In genomic region chr17:48938711-48939220, GRCm38 (mm10) we compare ENCODE assay signal across 18 mouse cellular contexts. TPM values are rescaled to one million over a fixed set of nuclear protein-coding genes. Genes with fewer than 3 reads are reported as not detected.
DNase-seq lines count a peak whose midpoint lies in the region; ATAC-seq and TF ChIP-seq lines count a peak whose summit lies in the region.
"Had no signal": no experiment of that assay in that cellular context is flagged by ENCODE, and none has a peak within 500 bp of the region (broad histone marks: within the 10 kb centered on the region; RNA-seq: fewer than 3 reads in every experiment).

No protein-coding gene starts in this region.

- H3K9me3 ChIP-seq in limb, embryonic 15.5 days: no peaks in the 10 kb centered on the region
- no peaks in the 10 kb centered on the region for H3K9me3 ChIP-seq in limb, embryonic 10.5 days (replicated peaks)
- no peaks in the 10 kb centered on the region for H3K9me3 ChIP-seq in stomach, postnatal 0 days (ENCODE audit: control insufficient read depth, low read length)
- H3K9me3 ChIP-seq: embryonic facial prominence, embryonic 13.5 days; hindbrain, embryonic 15.5 days had no signal

- H3K9ac ChIP-seq in limb, embryonic 15.5 days: no peak overlapping the region
- no peak overlapping the region for H3K9ac ChIP-seq in stomach, postnatal 0 days (ENCODE audit: low read length)
- H3K9ac ChIP-seq: embryonic facial prominence, embryonic 13.5 days; hindbrain, embryonic 15.5 days; lung, embryonic 14.5 days had no signal

- DNase-seq in heart, adult 11 months: peak; percentile 90
- no peak for DNase-seq in heart, postnatal 4 days
- DNase-seq in limb, embryonic 10.5 days (ENCODE audit: low spot score): no peak
- DNase-seq in kidney, adult 8-10 months: peak; percentile 60 to 61
- DNase-seq in kidney, postnatal 36 days: peak; percentile 74 to 78
- no peak for DNase-seq in stomach, postnatal 0 days (ENCODE audit: low spot score)
- DNase-seq: cerebellum, adult 11-12 months; liver; lung, embryonic 14.5 days; spleen, adult 18-20 months; thymus, adult 2 months had no signal

- H3K4me3 ChIP-seq in limb, embryonic 15.5 days: no peak overlapping the region
- no peak overlapping the region for H3K4me3 ChIP-seq in limb, embryonic 10.5 days
- H3K4me3 ChIP-seq in stomach, postnatal 0 days (ENCODE audit: low read depth, low read length): no peak overlapping the region
- H3K4me3 ChIP-seq: embryonic facial prominence, embryonic 13.5 days; hindbrain, embryonic 15.5 days had no signal

- 70% methylated on average over 7 of the region's 7 CpGs for WGBS in limb, embryonic 15.5 days
- 81% methylated on average over 7 of the region's 7 CpGs for WGBS in limb, embryonic 10.5 days
- WGBS in stomach, postnatal 0 days: 69% methylated on average over 7 of the region's 7 CpGs

- H3K4me2 ChIP-seq in limb, embryonic 15.5 days: no peak overlapping the region
- no peak overlapping the region for H3K4me2 ChIP-seq in stomach, postnatal 0 days (replicated peaks; ENCODE audit: low read depth)
- H3K4me2 ChIP-seq: embryonic facial prominence, embryonic 13.5 days; hindbrain, embryonic 15.5 days; lung, embryonic 14.5 days had no signal

- H3K27ac ChIP-seq in limb, embryonic 15.5 days: no peak overlapping the region
- H3K27ac ChIP-seq in limb, embryonic 10.5 days: no peak overlapping the region
- H3K27ac ChIP-seq in stomach, postnatal 0 days (replicated peaks): no peak overlapping the region
- H3K27ac ChIP-seq: embryonic facial prominence, embryonic 13.5 days; hindbrain, embryonic 15.5 days had no signal

- no peaks in the 10 kb centered on the region for H3K36me3 ChIP-seq in limb, embryonic 15.5 days
- no peaks in the 10 kb centered on the region for H3K36me3 ChIP-seq in limb, embryonic 10.5 days
- no peaks in the 10 kb centered on the region for H3K36me3 ChIP-seq in stomach, postnatal 0 days (ENCODE audit: control insufficient read depth, insufficient read depth, low read length)
- H3K36me3 ChIP-seq: embryonic facial prominence, embryonic 13.5 days; hindbrain, embryonic 15.5 days had no signal

- peaks cover 5% of the 10 kb centered on the region; the same call in 1 of the 2 replicates for H3K27me3 ChIP-seq in limb, embryonic 15.5 days
- peaks cover 14% of the 10 kb centered on the region for H3K27me3 ChIP-seq in limb, embryonic 10.5 days (ENCODE audit: low read depth, poor library complexity, severe bottlenecking)
- no peaks in the 10 kb centered on the region for H3K27me3 ChIP-seq in stomach, postnatal 0 days (ENCODE audit: control insufficient read depth, insufficient read depth, low read length)
- H3K27me3 ChIP-seq: hindbrain, embryonic 15.5 days had no signal

- 0 out of 2 replicates have a peak, but pooled peaks have one; percentile 24 for ATAC-seq in limb, embryonic 15.5 days (ENCODE audit: insufficient number of reproducible peaks, low FRiP score, low TSS enrichment, low read depth)
- ATAC-seq in stomach, postnatal 0 days (ENCODE audit: low FRiP score, low TSS enrichment): no peak
- ATAC-seq: forebrain, embryonic 16.5 days; intestine, embryonic 16.5 days; midbrain, embryonic 16.5 days had no signal

- TF ChIP-seq EP300 in stomach, postnatal 0 days (optimal IDR thresholded peaks at IDR 0.05): no peak

- TF ChIP-seq CTCF in stomach, postnatal 0 days (IDR thresholded peaks at IDR 0.05; ENCODE audit: low read depth): no peak

- 0 out of 2 replicates have a peak, but pooled peaks cover 3% of the 10 kb centered on the region for H3K4me1 ChIP-seq in limb, embryonic 15.5 days
- H3K4me1 ChIP-seq in limb, embryonic 10.5 days: peaks cover 4% of the 10 kb centered on the region; the same call in 1 of the 2 replicates
- no peaks in the 10 kb centered on the region for H3K4me1 ChIP-seq in stomach, postnatal 0 days (replicated peaks; ENCODE audit: control insufficient read depth, insufficient read depth)
- H3K4me1 ChIP-seq: embryonic facial prominence, embryonic 13.5 days had no signal

RNA-seq across cellular contexts. Expression of gene Lrfn2, which starts 6.6 kb away (rescaled TPM):
- total RNA-seq in heart, postnatal 4 days (2021): under 1 TPM; 0.38 to 0.41 TPM
- polyA plus RNA-seq in limb, embryonic 15.5 days (2015; fragmentation: Nextera tagmentation; extraction: Ambion mirVana): 0.77 and 1.00 TPM in 2 replicates
- 0.10 TPM in 1 of 2 replicates, not detected in the other for polyA plus RNA-seq in limb, embryonic 10.5 days (2016; fragmentation: Nextera tagmentation; extraction: Ambion mirVana)
- 0.41 and 0.44 TPM in 2 replicates for polyA plus RNA-seq in stomach, postnatal 0 days (2015; fragmentation: Nextera tagmentation; extraction: Ambion mirVana)
- total RNA-seq: megakaryocyte-erythroid progenitor cell, adult 5-6 weeks had no signal

Comparison
In these comparisons a context has a peak if more than half of its experiments do, and no peak if none do; other contexts are left out.
1. DNase-seq: peak in heart, adult 11 months (single experiment), kidney, adult 8-10 months (2 of 2) and kidney, postnatal 36 days (2 of 2); none in heart, postnatal 4 days (single experiment), limb, embryonic 10.5 days (single experiment) and stomach, postnatal 0 days (single experiment).